Mouse (Mus musculus) T-cell, adult 66 days (primary cell): ENCODE results near the gene Pabpc4l. TPM values are rescaled to one million over a fixed set of nuclear protein-coding genes. Genes with fewer than 3 reads are reported as not detected.

Experiments
- total RNA-seq, 2 experiments: library from RNA; stranded (reverse); gene quantifications; 3 replicates in 1 of 2; 4 replicates in 1 of 2; pipeline ENCODE4 v1.2.4; 2023

Gene Pabpc4l
- not detected for total RNA-seq

DNA sequence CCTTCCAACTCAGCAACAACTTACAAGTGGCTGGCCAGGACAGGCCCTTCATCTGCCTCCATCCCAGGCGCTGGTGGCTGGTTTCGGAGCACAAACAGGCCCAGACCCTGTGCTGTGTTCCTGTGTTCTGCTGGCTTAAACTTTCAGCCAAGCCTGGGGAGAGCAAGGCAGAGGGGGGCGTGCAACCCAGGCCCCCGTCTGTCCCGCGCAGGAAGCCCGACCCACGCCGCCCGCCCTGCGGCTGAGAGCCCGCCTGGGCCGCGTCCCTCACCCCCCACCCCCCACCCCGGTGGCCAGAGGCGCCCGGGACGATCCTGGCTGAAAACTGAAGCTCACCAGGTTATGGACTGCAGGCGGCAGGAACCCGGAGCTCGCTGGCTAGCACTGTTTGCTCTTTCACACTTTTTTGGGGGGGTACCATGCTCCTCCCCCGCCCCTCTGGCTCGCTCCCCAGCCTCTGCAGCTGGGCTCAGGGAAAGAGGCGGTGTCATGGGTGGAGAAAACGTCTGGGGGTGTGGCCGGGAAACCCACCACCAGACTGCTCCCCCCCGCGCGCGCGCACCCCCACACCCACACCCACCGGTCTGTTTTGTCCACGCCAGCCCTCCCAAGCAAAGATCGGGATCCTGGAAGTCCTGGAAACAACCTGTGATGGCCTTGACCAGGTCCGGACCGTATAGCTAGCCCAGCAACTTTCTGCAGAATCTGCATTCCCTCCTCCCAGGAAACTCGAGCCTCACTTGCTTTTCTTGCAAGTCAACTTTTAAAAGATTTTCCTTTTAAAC, at the start of gene Pabpc4l:
TSS of gene Pabpc4l (minus strand) at position 739 of the 785 bp plus-strand sequence.

